Mouse (Mus musculus): ENCODE measurements at regions not wholly inside any gene's neighbourhood (a gene's known extent, or its start where the extent isn't known, plus 50 kb on each side); places are given as distances from the start of the nearest gene placed in this dataset.

- no peak for TF ChIP-seq CTCF (IDR thresholded peaks at IDR 0.05)
- no peak for TF ChIP-seq EP300 (IDR thresholded peaks at IDR 0.05)
Observed at GRCm38 (mm10) chr17:91589120-91589519, 496.2 kb upstream of the Nrxn1 start.

Measured in lung, postnatal 0 days (tissue).